13 mouse cellular contexts compared by ENCODE assay signal in the genomic region with DNA sequence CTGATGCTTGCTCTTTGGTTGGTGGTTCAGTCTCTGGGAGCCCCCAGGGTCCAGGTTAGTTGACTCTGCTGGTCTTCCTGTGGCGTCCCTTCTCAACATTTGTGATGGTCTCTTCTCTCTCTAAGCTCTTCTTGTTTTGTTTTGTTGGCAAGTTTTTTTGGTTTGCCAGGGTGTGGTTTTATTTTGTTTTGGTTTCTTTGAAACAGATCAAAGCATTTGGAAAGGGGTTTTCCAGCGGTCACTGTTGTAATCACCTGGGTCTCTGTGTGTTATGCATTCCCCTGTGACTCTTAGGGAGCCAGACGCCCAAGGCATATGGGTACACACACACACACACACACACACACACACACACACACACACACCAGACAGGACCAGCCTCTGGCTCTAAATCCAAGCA. TPM values are rescaled to one million over a fixed set of nuclear protein-coding genes. Genes with fewer than 3 reads are reported as not detected.
A peak's percentile ranks its signal among the peaks of the same experiment; 100 is the strongest.
DNase-seq lines count a peak whose midpoint lies in the region; ATAC-seq and TF ChIP-seq lines count a peak whose summit lies in the region.
"Had no signal": no experiment of that assay in that cellular context is flagged by ENCODE, and none has a peak within 500 bp of the region (broad histone marks: within the 10 kb centered on the region; RNA-seq: fewer than 3 reads in every experiment).

No protein-coding gene starts in this region.

- no peak for DNase-seq in forebrain, embryonic 10.5 days (ENCODE audit: extremely low spot score, low spot score)
- DNase-seq in forebrain, embryonic 11.5 days (ENCODE audit: low spot score) = no peak
- no peak for DNase-seq in hindbrain, embryonic 10.5 days (ENCODE audit: low spot score)
- DNase-seq in induced T-regulatory cell, adult 2 months (ENCODE audit: low read depth) = peak; percentile 81
- no peak for DNase-seq in layer of hippocampus, adult 8-10 months (ENCODE audit: low spot score in 2 of 2)
- no peak for DNase-seq in right cerebral cortex, postnatal 10 days (ENCODE audit: low spot score in 2 of 2)
- DNase-seq: cerebellum, adult 8-10 months; gastrocnemius, postnatal 10 days had no signal

- no peak overlapping the region; the same call in 1 of the 2 replicates for H3K9ac ChIP-seq in forebrain, embryonic 11.5 days (ENCODE audit: low read length)
- H3K9ac ChIP-seq in hindbrain, embryonic 13.5 days = no peak overlapping the region
- H3K9ac ChIP-seq: forebrain, embryonic 13.5 days; hindbrain, embryonic 12.5 days had no signal

- TF ChIP-seq POLR2A in myocyte (IDR thresholded peaks at IDR 0.05; ENCODE audit: insufficient read length, low read depth) = no peak

- no peaks in the 10 kb centered on the region for H3K9me3 ChIP-seq in forebrain, embryonic 10.5 days
- no peaks in the 10 kb centered on the region for H3K9me3 ChIP-seq in forebrain, embryonic 11.5 days (ENCODE audit: control insufficient read depth, low read length)
- no peaks in the 10 kb centered on the region for H3K9me3 ChIP-seq in hindbrain, embryonic 10.5 days
- H3K9me3 ChIP-seq in hindbrain, embryonic 13.5 days = no peaks in the 10 kb centered on the region
- H3K9me3 ChIP-seq: forebrain, embryonic 13.5 days; G1E; hindbrain, embryonic 12.5 days had no signal

- no peak overlapping the region for H3K4me3 ChIP-seq in forebrain, embryonic 10.5 days
- no peak overlapping the region for H3K4me3 ChIP-seq in forebrain, embryonic 11.5 days (ENCODE audit: low read depth, low read length)
- H3K4me3 ChIP-seq in hindbrain, embryonic 10.5 days = no peak overlapping the region
- H3K4me3 ChIP-seq in hindbrain, embryonic 13.5 days = no peak overlapping the region
- peak overlapping the region; percentile 1 for H3K4me3 ChIP-seq in myocyte
- H3K4me3 ChIP-seq: forebrain, embryonic 13.5 days; hindbrain, embryonic 12.5 days had no signal

- WGBS in forebrain, embryonic 10.5 days = 76% methylated on average over 3 of the region's 3 CpGs
- 69% methylated on average over 3 of the region's 3 CpGs for WGBS in forebrain, embryonic 11.5 days
- WGBS in hindbrain, embryonic 10.5 days = 70% methylated on average over 3 of the region's 3 CpGs
- WGBS in hindbrain, embryonic 13.5 days = 68% methylated on average over 3 of the region's 3 CpGs

- no peak for ATAC-seq in forebrain, embryonic 11.5 days (replicated peaks; ENCODE audit: low FRiP score)
- no peak for ATAC-seq in hindbrain, embryonic 13.5 days (ENCODE audit: low FRiP score)
- ATAC-seq: forebrain, embryonic 13.5 days had no signal

- H3K4me2 ChIP-seq in forebrain, embryonic 11.5 days (ENCODE audit: low read depth, low read length, severe bottlenecking) = no peak overlapping the region
- H3K4me2 ChIP-seq in hindbrain, embryonic 13.5 days = no peak overlapping the region
- peak overlapping the region; percentile 64 for H3K4me2 ChIP-seq in myocyte (ENCODE audit: low read depth)

- peaks cover 53% of the 10 kb centered on the region for H3K4me1 ChIP-seq in forebrain, embryonic 10.5 days
- peaks cover 16% of the 10 kb centered on the region; the same call in 1 of the 2 replicates for H3K4me1 ChIP-seq in forebrain, embryonic 11.5 days (replicated peaks; ENCODE audit: control insufficient read depth, insufficient read depth, low read length)
- peaks cover 46% of the 10 kb centered on the region for H3K4me1 ChIP-seq in hindbrain, embryonic 10.5 days (replicated peaks)
- peaks cover 30% of the 10 kb centered on the region for H3K4me1 ChIP-seq in hindbrain, embryonic 13.5 days (replicated peaks)

- H3K36me3 ChIP-seq in forebrain, embryonic 10.5 days (replicated peaks) = no peaks in the 10 kb centered on the region
- no peaks in the 10 kb centered on the region for H3K36me3 ChIP-seq in forebrain, embryonic 11.5 days (ENCODE audit: control insufficient read depth, insufficient read depth, low read length)
- no peaks in the 10 kb centered on the region for H3K36me3 ChIP-seq in hindbrain, embryonic 10.5 days
- H3K36me3 ChIP-seq in hindbrain, embryonic 13.5 days = no peaks in the 10 kb centered on the region
- H3K36me3 ChIP-seq in myocyte (ENCODE audit: control insufficient read depth, insufficient read depth) = no peaks in the 10 kb centered on the region
- H3K36me3 ChIP-seq: G1E; hindbrain, embryonic 12.5 days had no signal

- H3K27ac ChIP-seq in forebrain, embryonic 10.5 days = peak overlapping the region; percentile 69
- H3K27ac ChIP-seq in forebrain, embryonic 11.5 days (ENCODE audit: low read depth, low read length) = no peak overlapping the region
- H3K27ac ChIP-seq in hindbrain, embryonic 10.5 days = peak overlapping the region; percentile 56; the same call in 1 of the 2 replicates
- no peak overlapping the region for H3K27ac ChIP-seq in hindbrain, embryonic 13.5 days
- H3K27ac ChIP-seq: forebrain, embryonic 13.5 days; hindbrain, embryonic 12.5 days had no signal

- no peaks in the 10 kb centered on the region; the same call in 1 of the 2 replicates for H3K27me3 ChIP-seq in forebrain, embryonic 10.5 days (ENCODE audit: poor library complexity, severe bottlenecking)
- H3K27me3 ChIP-seq in forebrain, embryonic 11.5 days (ENCODE audit: control insufficient read depth, insufficient read depth, low read length) = no peaks in the 10 kb centered on the region
- H3K27me3 ChIP-seq in hindbrain, embryonic 10.5 days (ENCODE audit: insufficient read depth, poor library complexity, severe bottlenecking) = no peaks in the 10 kb centered on the region
- H3K27me3 ChIP-seq in hindbrain, embryonic 13.5 days = no peaks in the 10 kb centered on the region
- H3K27me3 ChIP-seq in myocyte (ENCODE audit: control insufficient read depth, insufficient read depth, insufficient read length) = no peaks in the 10 kb centered on the region
- H3K27me3 ChIP-seq: forebrain, embryonic 13.5 days; hindbrain, embryonic 12.5 days had no signal

- no peak overlapping the region for H3ac ChIP-seq in myocyte (ENCODE audit: control insufficient read depth, insufficient read length)

- H3K79me2 ChIP-seq in myocyte (ENCODE audit: control insufficient read depth, insufficient read depth) = no peaks in the 10 kb centered on the region

TF ChIP-seq in myocyte, 11 proteins besides CTCF, POLR2A, EP300 and RAD21:
- TF ChIP-seq USF1 (IDR thresholded peaks at IDR 0.05; ENCODE audit: low read depth) (no peak), TCF3 (IDR thresholded peaks at IDR 0.05; ENCODE audit: insufficient read length, low read depth) (no peak), CEBPB (IDR thresholded peaks at IDR 0.05; ENCODE audit: insufficient read depth, poor library complexity, severe bottlenecking) (no peak), TCF12 (IDR thresholded peaks at IDR 0.05; ENCODE audit: insufficient read depth, poor library complexity, severe bottlenecking) (no peak), E2F4 (IDR thresholded peaks at IDR 0.05; ENCODE audit: insufficient read depth) (no peak), POLR2AphosphoS2 (IDR thresholded peaks at IDR 0.05; ENCODE audit: insufficient read length, low read depth) (no peak), MYOD1 (IDR thresholded peaks at IDR 0.05; ENCODE audit: control insufficient read depth in 1 of 3, insufficient read length in 2 of 3, low read depth in 2 of 3) (no peak), SRF (IDR thresholded peaks at IDR 0.05; ENCODE audit: control insufficient read depth, insufficient read length, low read depth) (no peak), REST (IDR thresholded peaks at IDR 0.05; ENCODE audit: insufficient read depth, insufficient read length) (no peak)

RNA-seq across cellular contexts. Expression of a gene that starts 57.4 kb away (rescaled TPM):
- 95.2 and 99.2 TPM in 2 replicates for polyA plus RNA-seq in forebrain, embryonic 10.5 days (2016; fragmentation: Nextera tagmentation; extraction: Ambion mirVana)
- polyA plus RNA-seq in forebrain, embryonic 11.5 days (2014; fragmentation: Nextera tagmentation; extraction: Ambion mirVana) = 139 and 154 TPM in 2 replicates
- polyA plus RNA-seq in hindbrain, embryonic 10.5 days (2016; fragmentation: Nextera tagmentation; extraction: Ambion mirVana) = 72.1 and 76.0 TPM in 2 replicates
- polyA plus RNA-seq in hindbrain, embryonic 13.5 days (2015; fragmentation: Nextera tagmentation; extraction: Ambion mirVana) = 56.2 and 57.1 TPM in 2 replicates
- 930 TPM for polyA plus RNA-seq in myocyte (2012; fragmentation: generic; extraction: Trizol)
- total RNA-seq in layer of hippocampus, adult 8-10 months (2022) = 100 to 1,000 TPM; 120 to 145 (median 132) TPM
- polyA plus RNA-seq: G1E had no signal

Comparison
In these comparisons a context has a peak if more than half of its experiments do, and no peak if none do; other contexts are left out.
1. H3K27ac ChIP-seq: peak in forebrain, embryonic 10.5 days (single experiment) and hindbrain, embryonic 10.5 days (single experiment); none in forebrain, embryonic 11.5 days (single experiment) and hindbrain, embryonic 13.5 days (single experiment).